Mouse (Mus musculus) olfactory bulb, adult 2 months (tissue): ENCODE measurements around the gene Hspb9.
A peak's percentile ranks its signal among the peaks of the same experiment; 100 is the strongest.

ENCODE experiments used
- CTCF ChIP-seq: fragments of 200-500 bp; IDR thresholded peaks from 2 replicates; pipeline ENCODE4 v1.5.1; 2012; ENCODE audit warnings: low read depth, mild to moderate bottlenecking, low read length, moderate library complexity; ENCODE audit not compliant: insufficient read depth
- POLR2A ChIP-seq: fragments of 200-500 bp; IDR thresholded peaks from 2 replicates; pipeline ENCODE4 v1.6.1; 2012; ENCODE audit warnings: mild to moderate bottlenecking, low read depth, low read length, moderate library complexity; ENCODE audit not compliant: insufficient read depth

DNA sequence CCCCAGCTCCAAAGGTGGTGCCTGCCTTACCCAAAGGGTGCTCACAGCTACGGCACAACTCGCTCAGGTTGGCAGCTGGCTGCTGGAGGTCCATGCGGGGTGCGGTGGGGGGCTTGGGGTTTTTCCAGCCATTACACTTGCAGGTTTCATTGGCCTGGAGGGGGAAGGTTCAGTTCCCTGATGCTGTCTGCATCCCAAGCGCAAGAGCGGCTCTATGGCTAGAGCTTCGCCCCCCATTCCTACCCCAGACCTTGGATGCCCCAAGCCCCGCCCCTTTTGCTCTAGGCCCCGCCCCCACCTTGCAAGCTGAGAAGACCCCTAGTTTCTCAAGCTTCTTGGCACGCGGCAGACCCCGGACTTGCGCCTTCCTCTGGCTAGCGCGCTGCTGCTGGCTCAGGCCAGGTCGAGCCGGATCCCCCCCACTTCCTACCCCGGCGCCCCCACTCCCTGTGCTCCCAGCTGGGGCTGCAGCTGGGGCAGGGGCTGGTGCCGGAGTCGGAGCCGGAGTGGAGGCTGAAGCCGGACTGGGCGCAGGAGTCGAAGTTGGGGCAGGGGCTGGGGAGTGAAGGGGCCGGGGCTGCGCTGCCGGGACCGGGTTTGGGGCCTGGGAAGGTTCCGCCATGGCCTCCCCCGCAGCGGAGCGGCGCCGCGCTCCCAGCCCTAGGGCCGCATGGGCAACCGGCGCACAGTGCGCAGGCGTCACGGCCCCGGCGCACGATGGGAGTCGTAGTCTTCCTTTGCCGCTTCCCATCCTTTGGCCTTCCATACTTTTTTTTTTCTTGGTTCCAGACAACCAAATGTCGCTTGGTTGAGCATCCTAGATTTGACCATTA, 1.7 kb upstream of the Hspb9 start, which contains the start of gene Kat2a:
- TF ChIP-seq POLR2A: peak; percentile 78
- TF ChIP-seq CTCF: no peak
